Mouse (Mus musculus) intestine, postnatal 0 days (tissue): ENCODE results near the gene Cercam. TPM values are rescaled to one million over a fixed set of nuclear protein-coding genes. Genes with fewer than 3 reads are reported as not detected.
"Not testable (repeated sequence)": the region's sequence is repeated elsewhere in the genome, so short reads cannot be mapped to it uniquely, and the experiment has no call there.

Source experiments
- ATAC-seq: fragments of 200-750 bp; cut with Nextera tagmentation; 2 replicates; pipeline ENCODE4 v1.8.0; 2017; ENCODE audit warnings: mild to moderate bottlenecking, moderate TSS enrichment, moderate library complexity
- H3K27ac ChIP-seq: fragments of 300-500 bp; sonication (generic); 2 replicates; pipeline ENCODE4 v1.5.1; 2014; ENCODE audit warnings: mild to moderate bottlenecking, low read depth, low read length, moderate library complexity
- H3K27me3 ChIP-seq: fragments of 300-500 bp; sonication (generic); replicated peaks from 2 replicates; pipeline ENCODE4 v1.6.1; 2014; ENCODE audit warnings: low read length, mixed read lengths; ENCODE audit not compliant: control insufficient read depth, insufficient read depth
- H3K36me3 ChIP-seq: fragments of 300-500 bp; sonication (generic); 2 replicates; pipeline ENCODE4 v1.6.1; 2014; ENCODE audit warnings: mild to moderate bottlenecking, moderate library complexity; ENCODE audit not compliant: control insufficient read depth, insufficient read depth
- H3K4me1 ChIP-seq: fragments of 300-500 bp; sonication (generic); replicated peaks from 2 replicates; pipeline ENCODE4 v1.6.1; 2014; ENCODE audit warnings: antibody characterized with exemption, low read length, mixed read lengths; ENCODE audit not compliant: control insufficient read depth, insufficient read depth
- H3K4me2 ChIP-seq: fragments of 300-500 bp; sonication (generic); replicated peaks from 2 replicates; pipeline ENCODE4 v1.6.1; 2014; ENCODE audit warnings: low read depth, mild to moderate bottlenecking, moderate library complexity
- H3K4me3 ChIP-seq: fragments of 300-500 bp; sonication (generic); 2 replicates; pipeline ENCODE4 v1.5.1; 2014; ENCODE audit warnings: low read depth, low read length
- H3K9ac ChIP-seq: fragments of 300-500 bp; sonication (generic); 2 replicates; pipeline ENCODE4 v1.6.1; 2014; ENCODE audit warnings: mild to moderate bottlenecking, low read depth, low read length
- H3K9me3 ChIP-seq: fragments of 300-500 bp; sonication (generic); 2 replicates; pipeline ENCODE4 v1.6.1; 2016; ENCODE audit warnings: mixed run types; ENCODE audit not compliant: control insufficient read depth
- CTCF ChIP-seq: sonication (generic); IDR thresholded peaks from 2 replicates; pipeline ENCODE4 v1.5.1; 2016; ENCODE audit warnings: low read depth, mild to moderate bottlenecking, control low read depth, antibody characterized with exemption, moderate library complexity
- WGBS: fragments of 180-500 bp; shearing (Covaris S2); extraction: QIAGEN DNeasy Blood & Tissue Kit; methylation state at CpG from one replicate; pipeline ENCODE4 v1.1.7; 2014; 5-methylcytosine and 5-hydroxymethylcytosine counted together
- polyA plus RNA-seq: library from polyadenylated mRNA; unstranded; fragments of >200 nt; fragmentation: Nextera tagmentation; extraction: Ambion mirVana; gene quantifications from 2 replicates; pipeline ENCODE4 v1.2.1, GENCODE M21; 2015

Cercam gene
- polyA plus RNA-seq, 1 experiment from 2014 or later = 10.6 TPM

DNA sequence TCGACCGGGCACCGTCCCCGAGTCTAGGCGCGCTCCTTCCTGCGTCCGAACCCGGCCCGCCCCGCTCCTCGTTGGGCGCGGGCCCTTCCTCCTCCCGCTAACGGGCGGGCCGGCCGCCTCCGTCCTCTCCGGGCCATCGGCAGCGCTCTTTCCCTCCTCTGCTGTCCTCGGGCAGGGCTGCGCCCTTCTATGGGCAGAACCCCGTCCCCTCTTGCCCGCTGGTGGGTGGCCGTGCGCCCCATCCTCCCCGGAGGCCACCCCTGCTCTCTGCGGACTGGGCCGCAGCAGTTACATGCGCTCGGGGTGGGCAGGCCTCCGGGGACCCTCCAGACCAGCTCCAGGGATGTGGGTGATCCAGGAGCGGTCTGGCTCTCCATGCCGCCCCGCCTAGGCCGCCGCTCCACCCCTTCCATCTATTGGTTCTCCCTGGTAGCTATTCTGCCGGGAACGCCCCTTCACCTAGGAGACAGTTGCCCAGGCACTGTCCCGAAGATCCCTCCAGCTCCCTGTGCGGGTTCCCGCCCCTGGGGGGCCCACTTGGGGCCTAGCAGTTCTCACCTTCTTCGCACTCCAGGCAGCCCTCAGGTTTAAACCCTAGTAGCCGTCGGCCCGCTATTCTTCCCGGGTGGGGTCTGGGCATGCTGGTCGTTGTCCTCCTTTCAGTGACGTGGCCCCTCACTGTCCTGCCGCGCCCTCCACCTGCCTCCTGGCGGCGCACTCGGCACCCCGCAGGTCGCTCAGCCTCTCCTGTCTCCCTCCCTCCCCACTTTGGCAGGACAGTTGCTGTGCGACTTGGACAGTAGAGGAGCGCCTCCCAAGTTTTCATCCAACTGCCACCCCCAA, 21.2 kb downstream of the Cercam start:
- TF ChIP-seq CTCF = peak; percentile 75
- peak; percentile 84 for ATAC-seq

DNA sequence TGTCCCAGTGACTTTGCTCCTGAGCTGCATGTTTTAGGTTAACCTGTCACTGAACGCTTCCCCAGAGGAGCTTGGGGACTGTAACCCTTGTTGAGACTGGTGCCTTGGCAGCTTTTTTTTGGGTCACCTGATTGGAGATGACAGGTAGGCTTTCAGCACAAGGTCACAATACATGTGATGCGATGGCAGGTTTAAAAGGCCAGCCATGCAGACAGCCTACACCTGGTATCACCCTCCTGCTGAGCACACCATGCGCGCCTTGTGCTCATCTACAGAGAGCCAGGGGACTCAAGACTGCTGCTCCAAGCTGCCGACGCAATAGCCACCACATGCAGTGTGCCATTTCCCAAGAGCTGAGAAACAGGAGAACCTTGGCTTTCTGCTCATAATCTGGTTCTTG, 22.8 kb downstream of the Cercam start:
- no peak for TF ChIP-seq CTCF
- no peak for ATAC-seq

More for the DNA sequence above, 21.2 kb downstream of the Cercam start:
- Histone ChIP-seq H3K27ac (peak overlapping the region; percentile 85), H3K9me3 (no peaks in the 10 kb centered on the region), H3K36me3 (peaks cover 35% of the 10 kb centered on the region), H3K27me3 (no peaks in the 10 kb centered on the region), H3K4me1 (peaks cover 6% of the 10 kb centered on the region; the same call in 1 of the 2 replicates), H3K9ac (peak overlapping the region; percentile 70), H3K4me3 (peak overlapping the region; percentile 97), H3K4me2 (peak overlapping the region; percentile 79)
- WGBS = under 1% methylated on average over 60 of the region's 61 CpGs

DNA sequence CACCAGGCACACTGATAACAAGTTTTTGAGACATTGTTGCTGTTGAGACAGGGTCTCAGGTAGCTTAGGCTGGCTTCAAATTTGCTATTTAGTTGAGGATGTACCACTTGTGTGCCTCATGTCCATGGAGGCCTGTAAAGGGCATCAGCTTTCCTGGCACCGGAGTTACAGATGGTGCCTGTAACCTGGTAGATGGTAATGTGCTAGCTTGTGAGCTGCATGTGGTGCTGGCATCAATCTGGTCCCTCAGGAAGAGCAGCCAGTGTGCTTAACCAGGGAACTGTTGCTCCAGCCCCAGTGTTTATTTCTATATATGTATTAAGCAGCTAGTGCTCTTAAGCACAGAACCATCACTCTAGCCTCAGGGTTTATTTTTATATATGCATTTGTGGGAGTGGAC, 27.1 kb downstream of the Cercam start:
- no peak overlapping the region for H3K4me3 ChIP-seq
- no peak for ATAC-seq
- WGBS = 92% methylated on average over 1 of the region's 1 CpGs
- H3K36me3 ChIP-seq = peaks cover 84% of the 10 kb centered on the region
- no peak overlapping the region for H3K4me2 ChIP-seq
- H3K4me1 ChIP-seq = no peaks in the 10 kb centered on the region
- no peaks in the 10 kb centered on the region for H3K9me3 ChIP-seq
- no peak overlapping the region for H3K27ac ChIP-seq
- no peak overlapping the region for H3K9ac ChIP-seq
- no peaks in the 10 kb centered on the region for H3K27me3 ChIP-seq
- no peak for TF ChIP-seq CTCF

More for the DNA sequence above, 22.8 kb downstream of the Cercam start:
- no peak overlapping the region for H3K9ac ChIP-seq
- peaks cover 48% of the 10 kb centered on the region for H3K36me3 ChIP-seq
- no peak overlapping the region for H3K27ac ChIP-seq
- 90% methylated on average over 6 of the region's 6 CpGs for WGBS
- H3K4me3 ChIP-seq = no peak overlapping the region
- no peak overlapping the region for H3K4me2 ChIP-seq
- H3K27me3 ChIP-seq = no peaks in the 10 kb centered on the region
- no peaks in the 10 kb centered on the region for H3K9me3 ChIP-seq
- H3K4me1 ChIP-seq = peaks cover 6% of the 10 kb centered on the region; the same call in 1 of the 2 replicates

DNA sequence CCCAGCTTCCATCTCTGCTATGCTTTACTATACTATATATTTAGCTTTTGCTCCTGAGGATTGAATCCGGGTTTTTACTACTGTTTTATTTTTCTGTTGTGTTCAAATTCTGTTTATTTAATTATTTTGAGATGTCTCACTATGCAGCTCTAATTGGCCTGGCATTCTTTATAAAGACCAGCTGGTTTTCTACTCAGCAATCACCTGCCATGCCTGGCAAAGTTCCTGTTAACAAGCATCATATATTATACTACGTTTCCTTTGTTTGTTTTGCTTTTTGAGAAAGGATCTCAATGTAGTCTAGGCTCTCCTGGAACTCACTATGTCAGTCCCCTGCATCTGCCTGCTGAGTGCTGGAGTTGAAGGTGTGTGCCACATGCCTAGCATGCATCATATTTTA, 28.4 kb downstream of the Cercam start:
- no peak overlapping the region for H3K4me2 ChIP-seq
- no peak overlapping the region for H3K9ac ChIP-seq
- no peak overlapping the region for H3K27ac ChIP-seq
- H3K27me3 ChIP-seq = no peaks in the 10 kb centered on the region
- H3K9me3 ChIP-seq = no peaks in the 10 kb centered on the region
- no peak overlapping the region for H3K4me3 ChIP-seq
- H3K36me3 ChIP-seq = peaks cover 90% of the 10 kb centered on the region
- TF ChIP-seq CTCF = no peak
- WGBS = 78% methylated on average over 2 of the region's 2 CpGs
- H3K4me1 ChIP-seq = no peaks in the 10 kb centered on the region
- no peak for ATAC-seq

DNA sequence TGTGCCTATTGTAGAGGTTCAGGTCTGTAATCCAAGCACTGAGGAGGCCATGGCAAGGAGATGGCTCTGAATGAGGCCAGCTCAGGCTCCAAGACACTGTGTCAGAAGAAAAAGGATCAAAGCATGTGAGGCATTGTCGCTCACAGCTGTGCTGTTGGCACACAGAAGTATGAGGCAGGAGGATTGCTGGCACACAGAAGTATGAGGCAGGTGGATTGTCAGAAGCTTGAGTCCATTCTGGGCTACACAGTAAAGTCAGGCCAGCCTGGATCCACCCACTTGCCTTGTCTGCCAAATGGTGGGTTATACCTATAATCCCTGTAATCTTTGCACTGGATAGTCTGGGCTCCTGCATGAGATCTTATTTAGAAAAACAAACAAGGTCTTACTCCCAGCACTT, 29.1 kb downstream of the Cercam start:
- no peak overlapping the region for H3K9ac ChIP-seq
- no peak overlapping the region for H3K4me2 ChIP-seq
- 96% methylated on average over 1 of the region's 1 CpGs for WGBS
- no peaks in the 10 kb centered on the region for H3K4me1 ChIP-seq
- TF ChIP-seq CTCF = no peak
- H3K4me3 ChIP-seq = no peak overlapping the region
- H3K36me3 ChIP-seq = peaks cover 90% of the 10 kb centered on the region
- no peak overlapping the region for H3K27ac ChIP-seq
- H3K27me3 ChIP-seq = no peaks in the 10 kb centered on the region
- no peak for ATAC-seq
- no peaks in the 10 kb centered on the region for H3K9me3 ChIP-seq

DNA sequence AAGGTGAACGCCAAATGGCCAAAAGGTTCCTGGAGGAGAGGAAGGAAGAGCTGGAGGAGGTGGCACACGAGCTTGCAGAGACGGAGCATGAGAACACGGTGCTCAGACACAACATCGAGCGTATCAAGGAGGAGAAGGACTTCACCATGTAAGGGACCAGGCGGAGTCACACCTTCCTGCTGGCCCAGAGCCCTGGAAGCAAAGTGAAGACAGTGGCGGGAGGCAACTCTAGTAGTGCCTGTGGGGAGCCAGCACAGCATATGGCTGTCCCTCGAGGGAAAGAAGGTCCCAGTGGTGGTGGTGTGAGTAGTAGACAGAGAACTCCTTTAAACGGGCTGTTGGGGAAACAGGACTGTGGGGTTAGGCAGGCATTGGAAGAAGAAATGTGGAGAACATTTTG, 33.2 kb downstream of the Cercam start:
- ATAC-seq = no peak
- H3K9me3 ChIP-seq = no peaks in the 10 kb centered on the region
- H3K36me3 ChIP-seq = peaks cover 90% of the 10 kb centered on the region
- no peaks in the 10 kb centered on the region for H3K4me1 ChIP-seq
- no peak for TF ChIP-seq CTCF
- no peak overlapping the region for H3K9ac ChIP-seq
- H3K27ac ChIP-seq = no peak overlapping the region
- no peak overlapping the region for H3K4me2 ChIP-seq
- H3K4me3 ChIP-seq = no peak overlapping the region
- WGBS = 92% methylated on average over 10 of the region's 10 CpGs
- H3K27me3 ChIP-seq = no peaks in the 10 kb centered on the region

DNA sequence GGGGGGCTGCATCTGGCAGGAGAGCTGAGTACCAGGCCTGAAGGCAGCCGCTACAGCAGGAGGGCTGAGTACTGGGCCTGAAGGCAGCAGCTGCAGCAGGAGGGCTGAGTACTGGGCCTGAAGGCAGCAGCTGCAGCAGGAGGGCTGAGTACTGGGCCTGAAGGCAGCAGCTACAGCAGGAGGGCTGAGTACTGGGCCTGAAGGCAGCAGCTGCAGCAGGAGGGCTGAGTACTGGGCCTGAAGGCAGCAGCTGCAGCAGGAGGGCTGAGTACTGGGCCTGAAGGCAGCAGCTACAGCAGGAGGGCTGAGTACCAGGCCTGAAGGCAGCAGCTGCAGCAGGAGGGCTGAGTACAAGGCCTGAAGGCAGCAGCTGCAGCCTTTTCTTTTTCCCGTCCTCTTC, 39.2 kb downstream of the Cercam start:
- H3K4me2 ChIP-seq, H3K27me3 ChIP-seq, H3K9me3 ChIP-seq, H3K4me1 ChIP-seq, H3K4me3 ChIP-seq, H3K27ac ChIP-seq, H3K9ac ChIP-seq, ATAC-seq: not testable (repeated sequence)
- peaks cover 70% of the 10 kb centered on the region for H3K36me3 ChIP-seq
- 96% methylated on average over 2 of the region's 2 CpGs for WGBS
